Mouse (Mus musculus): ENCODE results near the gene Capn13.

Capn13 gene

GRCm38 (mm10) chr17:73400862-73401261, at the start of gene Capn13:
Gene Capn13, minus strand, starts transcription at chr17:73400866.
- no peak for DNase-seq (ENCODE audit: low spot score in 2 of 2)

- DNase-seq (ENCODE audit: low spot score in 2 of 2) = no peak
Measured at GRCm38 (mm10) chr17:73449104-73449503, 48.4 kb upstream of the Capn13 start.

- no peak for DNase-seq (ENCODE audit: low spot score in 2 of 2)
Measured at GRCm38 (mm10) chr17:73440798-73441197, 40.1 kb upstream of the Capn13 start.

GRCm38 (mm10) chr17:73432564-73433006, 31.9 kb upstream of the Capn13 start:
- no peak for DNase-seq (ENCODE audit: low spot score in 2 of 2)

GRCm38 (mm10) chr17:73432058-73432457, 31.4 kb upstream of the Capn13 start:
- DNase-seq (ENCODE audit: low spot score in 2 of 2) = no peak

GRCm38 (mm10) chr17:73417382-73417781, 16.7 kb upstream of the Capn13 start:
- DNase-seq (ENCODE audit: low spot score in 2 of 2) = no peak

- DNase-seq (ENCODE audit: low spot score in 2 of 2) = no peak
Measured at GRCm38 (mm10) chr17:73416181-73416795, 15.6 kb upstream of the Capn13 start.

GRCm38 (mm10) chr17:73411817-73412216, 11.2 kb upstream of the Capn13 start:
- no peak for DNase-seq (ENCODE audit: low spot score in 2 of 2)

- no peak for DNase-seq (ENCODE audit: low spot score in 2 of 2)
Measured at GRCm38 (mm10) chr17:73401272-73401671, 606 bp upstream of the Capn13 start.

GRCm38 (mm10) chr17:73399136-73399535, 1.5 kb downstream of the Capn13 start:
- no peak for DNase-seq (ENCODE audit: low spot score in 2 of 2)

GRCm38 (mm10) chr17:73393361-73393760, 7.3 kb downstream of the Capn13 start:
- no peak for DNase-seq (ENCODE audit: low spot score in 2 of 2)

GRCm38 (mm10) chr17:73391771-73392170, 8.9 kb downstream of the Capn13 start:
- DNase-seq (ENCODE audit: low spot score in 2 of 2) = no peak

- no peak for DNase-seq (ENCODE audit: low spot score in 2 of 2)
Measured at GRCm38 (mm10) chr17:73390191-73391089, 10.2 kb downstream of the Capn13 start.

GRCm38 (mm10) chr17:73389336-73389735, 11.3 kb downstream of the Capn13 start:
- no peak for DNase-seq (ENCODE audit: low spot score in 2 of 2)

- no peak for DNase-seq (ENCODE audit: low spot score in 2 of 2)
Measured at GRCm38 (mm10) chr17:73386581-73386980, 14.1 kb downstream of the Capn13 start.

- no peak for DNase-seq (ENCODE audit: low spot score in 2 of 2)
Measured at GRCm38 (mm10) chr17:73385940-73386339, 14.7 kb downstream of the Capn13 start.

- DNase-seq (ENCODE audit: low spot score in 2 of 2) = no peak
Measured at GRCm38 (mm10) chr17:73382327-73383014, 18.2 kb downstream of the Capn13 start.

- no peak for DNase-seq (ENCODE audit: low spot score in 2 of 2)
Measured at GRCm38 (mm10) chr17:73381681-73382080, 19.0 kb downstream of the Capn13 start.

- peak in 1 of 2 experiments; percentile 21 for DNase-seq (ENCODE audit: low spot score in 2 of 2)
Measured at GRCm38 (mm10) chr17:73377778-73378484, 22.7 kb downstream of the Capn13 start.

GRCm38 (mm10) chr17:73367334-73367733, 33.3 kb downstream of the Capn13 start:
- no peak for DNase-seq (ENCODE audit: low spot score in 2 of 2)

- DNase-seq (ENCODE audit: low spot score in 2 of 2) = peak in 1 of 2 experiments; percentile 30
Measured at GRCm38 (mm10) chr17:73361054-73361453, 39.6 kb downstream of the Capn13 start.
